Mouse (Mus musculus): ENCODE measurements around the gene Pkp1. TPM values are rescaled to one million over a fixed set of nuclear protein-coding genes. Genes with fewer than 3 reads are reported as not detected.

Gene Pkp1
- not detected for total RNA-seq (2021)
- long read RNA-seq, experiment 1, result 0 reads
- long read RNA-seq, experiment 2, result 0 reads

GRCm38 (mm10) chr1:135918644-135919407 lies at the start of gene Pkp1:
Gene Pkp1 (minus strand): TSS chr1:135919207.
- DNase-seq, result no peak
- no peak for TF ChIP-seq CTCF (IDR thresholded peaks at IDR 0.05)
- H3K27ac ChIP-seq, result no peak within 1 kb of the TSS
- H3K4me3 ChIP-seq, result no peak within 1 kb of the TSS
- intact Hi-C loops (cut with DNase I), result no loop called here

- DNase-seq, result no peak
- TF ChIP-seq CTCF (IDR thresholded peaks at IDR 0.05), result no peak
- intact Hi-C loops (cut with DNase I), result no loop called here
Measured at GRCm38 (mm10) chr1:135967739-135968138, 48.7 kb upstream of the Pkp1 start.

GRCm38 (mm10) chr1:135964561-135964960 lies 45.6 kb upstream of the Pkp1 start:
- no peak for TF ChIP-seq CTCF (IDR thresholded peaks at IDR 0.05)
- H3K4me3 ChIP-seq, result no peak overlapping the region
- intact Hi-C loops (cut with DNase I), result no loop called here
- no peak overlapping the region for H3K27ac ChIP-seq
- DNase-seq, result no peak

More at GRCm38 (mm10) chr1:135967739-135968138, 48.7 kb upstream of the Pkp1 start:
- Histone ChIP-seq H3K27ac (no peak overlapping the region), H3K4me3 (no peak overlapping the region)

- no peak for TF ChIP-seq CTCF (IDR thresholded peaks at IDR 0.05)
- H3K27ac ChIP-seq, result no peak overlapping the region
- DNase-seq, result no peak
- intact Hi-C loops (cut with DNase I), result no loop called here
- no peak overlapping the region for H3K4me3 ChIP-seq
Measured at GRCm38 (mm10) chr1:135963177-135963576, 44.2 kb upstream of the Pkp1 start.

GRCm38 (mm10) chr1:135958483-135958882 lies 39.5 kb upstream of the Pkp1 start:
- Histone ChIP-seq H3K27ac (no peak overlapping the region), H3K4me3 (no peak overlapping the region)
- DNase-seq, result no peak
- intact Hi-C loops (cut with DNase I), result loop anchor here (5.0 kb wide), 1 partner anchor 59 kb away; no protein-coding TSS in a partner anchor
- TF ChIP-seq CTCF (IDR thresholded peaks at IDR 0.05), result peak; percentile 82

GRCm38 (mm10) chr1:135948871-135949270 lies 29.9 kb upstream of the Pkp1 start:
- TF ChIP-seq CTCF (IDR thresholded peaks at IDR 0.05), result no peak
- H3K4me3 ChIP-seq, result no peak overlapping the region
- no peak overlapping the region for H3K27ac ChIP-seq
- intact Hi-C loops (cut with DNase I), result no loop called here
- no peak for DNase-seq

GRCm38 (mm10) chr1:135946247-135946646 lies 27.2 kb upstream of the Pkp1 start:
- no peak for TF ChIP-seq CTCF (IDR thresholded peaks at IDR 0.05)
- no peak overlapping the region for H3K27ac ChIP-seq
- intact Hi-C loops (cut with DNase I), result no loop called here
- DNase-seq, result no peak
- H3K4me3 ChIP-seq, result no peak overlapping the region

- peak; percentile 81 for TF ChIP-seq CTCF (IDR thresholded peaks at IDR 0.05)
- Histone ChIP-seq H3K27ac (no peak overlapping the region), H3K4me3 (no peak overlapping the region)
- DNase-seq, result peak; percentile 60
- intact Hi-C loops (cut with DNase I), result no loop called here
Measured at GRCm38 (mm10) chr1:135945711-135946110, 26.7 kb upstream of the Pkp1 start.

GRCm38 (mm10) chr1:135944526-135945259 lies 25.7 kb upstream of the Pkp1 start:
- intact Hi-C loops (cut with DNase I), result loop anchor here (1.0 kb wide), 1 partner anchor 79 kb away; no protein-coding TSS in a partner anchor
- Histone ChIP-seq H3K4me3 (no peak overlapping the region), H3K27ac (no peak overlapping the region)
- peak; percentile 80 for TF ChIP-seq CTCF (IDR thresholded peaks at IDR 0.05)
- peak; percentile 82 for DNase-seq

GRCm38 (mm10) chr1:135943713-135944112 lies 24.7 kb upstream of the Pkp1 start:
- TF ChIP-seq CTCF (IDR thresholded peaks at IDR 0.05), result no peak
- Histone ChIP-seq H3K27ac (no peak overlapping the region), H3K4me3 (no peak overlapping the region)
- intact Hi-C loops (cut with DNase I), result loop anchor here (1.0 kb wide), 1 partner anchor 78 kb away; no protein-coding TSS in a partner anchor
- peak; percentile 30 for DNase-seq

GRCm38 (mm10) chr1:135942116-135942515 lies 23.1 kb upstream of the Pkp1 start:
- Histone ChIP-seq H3K4me3 (no peak overlapping the region), H3K27ac (no peak overlapping the region)
- intact Hi-C loops (cut with DNase I), result no loop called here
- TF ChIP-seq CTCF (IDR thresholded peaks at IDR 0.05), result no peak
- DNase-seq, result no peak

- Histone ChIP-seq H3K27ac (no peak overlapping the region), H3K4me3 (no peak overlapping the region)
- intact Hi-C loops (cut with DNase I), result no loop called here
- DNase-seq, result no peak
- no peak for TF ChIP-seq CTCF (IDR thresholded peaks at IDR 0.05)
Measured at GRCm38 (mm10) chr1:135941259-135942006, 22.4 kb upstream of the Pkp1 start.

Measured in gastrocnemius, adult 2 months (tissue).